Mouse (Mus musculus): ENCODE data around the gene Krit1.

GRCm38 (mm10) chr5:3802433-3803291 is at the start of gene Krit1, which contains the start of gene Ankib1:
- no peak for TF ChIP-seq CTCF (IDR thresholded peaks at IDR 0.05; ENCODE audit: extremely low read depth, insufficient read length, insufficient replicate concordance, low read depth, low read length)
- peak; percentile 66 for TF ChIP-seq POLR2A (IDR thresholded peaks at IDR 0.05; ENCODE audit: low read depth, low read length)
